Comparison of ENCODE assay signal across 30 mouse cellular contexts in the genomic region with DNA sequence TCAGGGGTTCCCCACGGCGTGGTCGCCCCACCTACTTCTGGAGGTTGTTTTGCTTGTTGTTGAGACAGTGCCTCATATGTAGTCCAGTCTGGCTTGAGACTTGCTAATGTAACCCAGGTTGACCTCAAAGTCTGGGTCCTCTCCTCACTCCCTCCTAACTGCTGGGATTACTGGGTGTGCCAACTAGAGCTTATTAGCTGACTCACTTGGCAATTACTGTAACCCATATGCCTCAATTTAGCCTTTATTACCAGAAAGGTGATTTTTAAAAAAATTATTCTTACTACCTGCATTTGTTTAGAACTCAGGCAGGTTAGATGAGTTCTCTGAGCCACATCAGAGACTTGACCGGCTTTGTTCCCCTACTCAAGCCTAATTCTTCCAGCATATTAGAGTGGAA. TPM values are rescaled to one million over a fixed set of nuclear protein-coding genes. Genes with fewer than 3 reads are reported as not detected.
DNase-seq lines count a peak whose midpoint lies in the region; ATAC-seq and TF ChIP-seq lines count a peak whose summit lies in the region.
"Had no signal": no experiment of that assay in that cellular context is flagged by ENCODE, and none has a peak within 500 bp of the region (broad histone marks: within the 10 kb centered on the region; RNA-seq: fewer than 3 reads in every experiment).

No protein-coding gene starts in this region.

- TF ChIP-seq EP300 in lung, postnatal 0 days (IDR thresholded peaks at IDR 0.05): no peak

- H3K36me3 ChIP-seq in lung, postnatal 0 days (ENCODE audit: insufficient read depth, low read length): no peaks in the 10 kb centered on the region
- H3K36me3 ChIP-seq: embryonic facial prominence, embryonic 12.5 days; embryonic facial prominence, embryonic 15.5 days; G1E; heart, embryonic 10.5 days; heart, embryonic 13.5 days had no signal

- no peak overlapping the region for H3K27ac ChIP-seq in cerebellum, adult 2 months (ENCODE audit: insufficient read depth, low read length)
- H3K27ac ChIP-seq in lung, postnatal 0 days (ENCODE audit: low read length): 0 out of 2 replicates have a peak overlapping the region, but pooled peaks have one; percentile 5
- H3K27ac ChIP-seq: embryonic facial prominence, embryonic 12.5 days; embryonic facial prominence, embryonic 15.5 days; heart, adult 2 months; heart, embryonic 10.5 days; heart, embryonic 13.5 days; hindbrain, embryonic 14.5 days; hindbrain, postnatal 0 days had no signal

- no peak for ATAC-seq in lung, postnatal 0 days
- ATAC-seq: activated CD4-positive, CD25-positive, alpha-beta regulatory T cell, adult 4 months; forebrain, embryonic 13.5 days; forebrain, postnatal 0 days; hindbrain, postnatal 0 days; inflammation-experienced regulatory T-cells, adult 6 months; intestine, embryonic 16.5 days had no signal

- no peaks in the 10 kb centered on the region for H3K9me3 ChIP-seq in lung, postnatal 0 days (ENCODE audit: low read length)
- H3K9me3 ChIP-seq: embryonic facial prominence, embryonic 12.5 days; embryonic facial prominence, embryonic 15.5 days; forebrain, embryonic 13.5 days; G1E; heart, embryonic 10.5 days; heart, embryonic 13.5 days had no signal

- peak; percentile 19 to 47 for DNase-seq in cerebellum, adult 2 months
- DNase-seq in cerebellum, postnatal 4 days (ENCODE audit: low spot score in 2 of 2): no peak
- DNase-seq in cerebellum, postnatal 14 days: peak; percentile 15 to 22
- no peak for DNase-seq in cerebellum, adult 8-10 months
- DNase-seq in lung, postnatal 0 days (ENCODE audit: low spot score): no peak
- no peak for DNase-seq in lung, adult 18-20 months
- DNase-seq in gonadal fat pad, adult 2 months (ENCODE audit: low read depth): peak; percentile 55
- no peak for DNase-seq in ovary, adult 18-20 months (ENCODE audit: low spot score)
- DNase-seq: adrenal gland, adult 8-10 months; adrenal gland, postnatal 25 days; B cell, adult 2 months; forebrain, postnatal 0 days; gastrocnemius, postnatal 25 days; heart, adult 2 months; heart, postnatal 14 days; heart, postnatal 4 days; kidney, adult 18-20 months; kidney, adult 9 months had no signal

- H3K4me2 ChIP-seq in lung, postnatal 0 days (replicated peaks; ENCODE audit: low read depth, low read length): no peak overlapping the region
- H3K4me2 ChIP-seq: embryonic facial prominence, embryonic 12.5 days; embryonic facial prominence, embryonic 15.5 days; forebrain, embryonic 13.5 days; heart, embryonic 13.5 days; hindbrain, embryonic 14.5 days had no signal

- H3K27me3 ChIP-seq in cerebellum, adult 2 months (ENCODE audit: control insufficient read depth, insufficient read depth, low read length): no peaks in the 10 kb centered on the region
- H3K27me3 ChIP-seq in lung, postnatal 0 days (replicated peaks; ENCODE audit: insufficient read depth, low read length): no peaks in the 10 kb centered on the region
- H3K27me3 ChIP-seq: CH12.LX; embryonic facial prominence, embryonic 12.5 days; embryonic facial prominence, embryonic 15.5 days; forebrain, embryonic 13.5 days; heart, embryonic 13.5 days had no signal

- WGBS in cerebellum, adult 2 months: 91% methylated on average over 4 of the region's 4 CpGs
- WGBS in lung, postnatal 0 days: 77% methylated on average over 4 of the region's 4 CpGs

- TF ChIP-seq CTCF in cerebellum, adult 2 months (IDR thresholded peaks at IDR 0.05; ENCODE audit: borderline replicate concordance, insufficient read depth, low read depth, low read length): no peak
- no peak for TF ChIP-seq CTCF in lung, postnatal 0 days (IDR thresholded peaks at IDR 0.05)

- peaks cover 10% of the 10 kb centered on the region for H3K4me1 ChIP-seq in cerebellum, adult 2 months (ENCODE audit: control insufficient read depth, insufficient read depth, low read length)
- H3K4me1 ChIP-seq in lung, postnatal 0 days (ENCODE audit: insufficient read depth, low read depth, low read length): no peaks in the 10 kb centered on the region
- H3K4me1 ChIP-seq: embryonic facial prominence, embryonic 12.5 days; embryonic facial prominence, embryonic 15.5 days had no signal

- no peak overlapping the region for H3K4me3 ChIP-seq in cerebellum, adult 2 months (replicated peaks; ENCODE audit: insufficient read depth, low read depth, low read length)
- no peak overlapping the region for H3K4me3 ChIP-seq in lung, postnatal 0 days (ENCODE audit: low read depth, low read length)
- H3K4me3 ChIP-seq: embryonic facial prominence, embryonic 12.5 days; embryonic facial prominence, embryonic 15.5 days; forebrain, embryonic 13.5 days; heart, adult 2 months; heart, embryonic 10.5 days; heart, embryonic 13.5 days had no signal

- no peak for TF ChIP-seq POLR2A in cerebellum, adult 2 months (IDR thresholded peaks at IDR 0.05; ENCODE audit: borderline replicate concordance, insufficient read depth, low read length)

- no peak overlapping the region for H3K9ac ChIP-seq in lung, postnatal 0 days (replicated peaks; ENCODE audit: low read depth)
- H3K9ac ChIP-seq: embryonic facial prominence, embryonic 12.5 days; embryonic facial prominence, embryonic 15.5 days; forebrain, embryonic 13.5 days; forebrain, postnatal 0 days; heart, embryonic 13.5 days; hindbrain, embryonic 14.5 days had no signal

RNA-seq across cellular contexts. Expression of gene Rras2, which starts 38.8 kb away (rescaled TPM):
- polyA plus RNA-seq in cerebellum, adult 2 months (2012; rRNA removed): 7.3 and 7.9 TPM in 2 replicates
- 77.7 and 83.6 TPM in 2 replicates for polyA plus RNA-seq in lung, postnatal 0 days (2015; fragmentation: Nextera tagmentation; extraction: Ambion mirVana)
- polyA plus RNA-seq in gonadal fat pad, adult 2 months (2012; rRNA removed): 16.2 and 16.6 TPM in 2 replicates
- polyA plus RNA-seq: G1E had no signal

Comparison
In these comparisons a context has a peak if more than half of its experiments do, and no peak if none do; other contexts are left out.
1. DNase-seq: peak in cerebellum, adult 2 months (2 of 2), cerebellum, postnatal 14 days (2 of 2) and gonadal fat pad, adult 2 months (single experiment); none in cerebellum, postnatal 4 days (0 of 2), cerebellum, adult 8-10 months (single experiment), lung, postnatal 0 days (single experiment), lung, adult 18-20 months (0 of 2) and ovary, adult 18-20 months (single experiment).